Mouse (Mus musculus) heart, adult 2 months (tissue): ENCODE measurements around the gene Fmn2.

Source experiments
- EP300 ChIP-seq: fragments of 200-500 bp; IDR thresholded peaks from 2 replicates; pipeline ENCODE4 v1.6.1; 2011; ENCODE audit warnings: low read depth, low read length, control low read depth; ENCODE audit not compliant: insufficient read depth
- POLR2A ChIP-seq: fragments of 200-500 bp; IDR thresholded peaks from 2 replicates; pipeline ENCODE4 v1.6.1; 2011; ENCODE audit warnings: mild to moderate bottlenecking, low read depth, low read length, control low read depth; ENCODE audit not compliant: insufficient read depth

DNA sequence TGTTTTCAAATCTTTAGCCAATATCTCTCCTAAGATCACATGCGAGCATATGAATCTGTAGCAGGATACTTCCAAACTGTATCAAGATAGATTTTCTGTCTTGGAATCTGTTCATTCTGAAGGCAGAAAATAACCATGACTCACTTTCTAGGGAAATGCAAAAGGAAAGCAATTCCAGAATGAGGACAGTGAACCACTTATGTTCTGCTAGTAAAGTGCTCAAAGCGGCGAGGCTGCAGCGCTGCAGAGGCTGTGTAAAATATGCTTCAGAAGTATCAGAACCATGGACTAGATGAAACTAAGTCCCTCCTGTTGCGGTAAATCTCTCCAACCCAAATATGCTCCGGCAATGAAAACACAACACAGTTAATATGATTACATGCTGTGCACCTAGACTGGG lies 19.1 kb upstream of the Fmn2 start:
- TF ChIP-seq EP300: no peak
- no peak for TF ChIP-seq POLR2A
